Comparison of ENCODE assay signal across 25 mouse cellular contexts in the genomic region with DNA sequence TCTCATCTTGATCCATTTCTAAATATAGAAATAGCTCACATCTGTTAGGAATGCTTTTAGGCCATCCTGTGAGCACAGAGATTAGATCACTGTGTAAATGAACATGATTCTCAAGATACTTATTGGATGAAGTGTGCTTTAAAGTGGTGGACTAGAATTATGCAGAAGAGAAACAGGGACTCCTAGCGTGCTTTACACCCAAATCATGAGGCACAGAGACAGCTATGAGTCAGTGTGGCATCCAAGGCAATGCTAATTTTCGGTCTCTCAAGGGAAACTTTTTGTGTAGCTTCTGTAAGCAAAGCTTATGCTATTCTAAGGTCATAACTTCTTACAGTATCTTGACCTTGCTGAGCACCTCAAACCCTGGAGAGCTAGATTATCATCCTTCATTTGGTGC.
DNase-seq lines count a peak whose midpoint lies in the region; ATAC-seq and TF ChIP-seq lines count a peak whose summit lies in the region.
"Had no signal": no experiment of that assay in that cellular context is flagged by ENCODE, and none has a peak within 500 bp of the region (broad histone marks: within the 10 kb centered on the region; RNA-seq: fewer than 3 reads in every experiment).

No protein-coding gene starts in this region.

- no peaks in the 10 kb centered on the region for H3K36me3 ChIP-seq in stomach, postnatal 0 days (ENCODE audit: control insufficient read depth, insufficient read depth, low read length)
- H3K36me3 ChIP-seq: forebrain, embryonic 12.5 days; heart, embryonic 13.5 days; hindbrain, embryonic 15.5 days; limb, embryonic 12.5 days; liver, embryonic 15.5 days; neural tube, embryonic 15.5 days had no signal

- H3K27me3 ChIP-seq in Patski: peaks cover 12% of the 10 kb centered on the region
- no peaks in the 10 kb centered on the region for H3K27me3 ChIP-seq in stomach, postnatal 0 days (ENCODE audit: control insufficient read depth, insufficient read depth, low read length)
- H3K27me3 ChIP-seq: forebrain, embryonic 12.5 days; heart, embryonic 13.5 days; hindbrain, embryonic 15.5 days; limb, embryonic 12.5 days; liver, embryonic 15.5 days; neural tube, embryonic 15.5 days had no signal

- H3K27ac ChIP-seq in stomach, postnatal 0 days (replicated peaks): no peak overlapping the region
- H3K27ac ChIP-seq: forebrain, embryonic 12.5 days; heart, embryonic 13.5 days; hindbrain, embryonic 15.5 days; kidney, postnatal 0 days; limb, embryonic 12.5 days; liver, embryonic 15.5 days; neural tube, embryonic 15.5 days had no signal

- H3K4me3 ChIP-seq in stomach, postnatal 0 days (ENCODE audit: low read depth, low read length): no peak overlapping the region
- H3K4me3 ChIP-seq: forebrain, embryonic 12.5 days; heart, embryonic 13.5 days; hindbrain, embryonic 15.5 days; limb, embryonic 12.5 days; liver, embryonic 15.5 days; neural tube, embryonic 15.5 days had no signal

- DNase-seq in frontal cortex, adult 2 months (ENCODE audit: extremely low spot score in 1 of 2, low spot score in 1 of 2): peak; percentile 19 to 33
- no peak for DNase-seq in frontal cortex, postnatal 10 days (ENCODE audit: low spot score in 2 of 2)
- peak; percentile 5 to 6 for DNase-seq in left cerebral cortex, postnatal 14 days (ENCODE audit: low spot score in 2 of 2)
- DNase-seq in left cerebral cortex, postnatal 4 days: no peak
- DNase-seq in Patski (ENCODE audit: low read depth, low spot score): peak; percentile 53
- DNase-seq in stomach, postnatal 0 days (ENCODE audit: low spot score): no peak
- DNase-seq in ovary, postnatal 36 days (ENCODE audit: low spot score): no peak
- DNase-seq: adrenal gland, postnatal 25 days; cerebellum, adult 2 months; cerebellum, postnatal 14 days; heart, postnatal 10 days; lung, embryonic 14.5 days; lung, postnatal 14 days; midbrain, embryonic 14.5 days; thymus, adult 2 months; thymus, postnatal 36 days had no signal

- no peaks in the 10 kb centered on the region for H3K9me3 ChIP-seq in stomach, postnatal 0 days (ENCODE audit: control insufficient read depth, low read length)
- H3K9me3 ChIP-seq: forebrain, embryonic 12.5 days; heart, embryonic 13.5 days; hindbrain, embryonic 15.5 days; limb, embryonic 12.5 days; liver, embryonic 15.5 days; neural tube, embryonic 15.5 days had no signal

- ATAC-seq in Patski: peak; percentile 95
- no peak for ATAC-seq in stomach, postnatal 0 days (ENCODE audit: low FRiP score, low TSS enrichment)
- ATAC-seq: CD4-positive, CD25-positive, alpha-beta regulatory T cell, adult 4 months; inflammation-experienced regulatory T-cells, adult 6 months had no signal

- in situ Hi-C loops in Patski (cut with MboI; ENCODE audit: low pct_unique_long_range_greater_than_20kb): loop anchor here (10.0 kb wide), 1 partner anchor 689 kb away; no protein-coding TSS in a partner anchor

- POLR2A ChIA-PET in Patski (lab: Charles Lee): no interaction called here

- TF ChIP-seq CTCF in Patski (IDR thresholded peaks at IDR 0.05): peak; percentile 54
- TF ChIP-seq CTCF in stomach, postnatal 0 days (IDR thresholded peaks at IDR 0.05; ENCODE audit: low read depth): 0 out of 2 replicates have a peak, but pooled peaks have one; percentile 2

- no peak overlapping the region for H3K9ac ChIP-seq in stomach, postnatal 0 days (ENCODE audit: low read length)
- H3K9ac ChIP-seq: forebrain, embryonic 12.5 days; heart, embryonic 13.5 days; hindbrain, embryonic 15.5 days; limb, embryonic 12.5 days; liver, embryonic 15.5 days; lung, embryonic 14.5 days; neural tube, embryonic 15.5 days had no signal

- 57% methylated on average over 2 of the region's 2 CpGs for WGBS in stomach, postnatal 0 days

- intact Hi-C loops in left cerebral cortex, postnatal 14 days (cut with DNase I): no loop called here
- intact Hi-C loops in left cerebral cortex, postnatal 4 days (cut with DNase I): no loop called here

- CTCF ChIA-PET in Patski (lab: Charles Lee): interaction anchor here (0.7 to 1.9 kb wide), 8 partner anchors 9 to 694 kb away, joined by 3 to 5 read pairs (median 3); no protein-coding TSS in a partner anchor

- no peak overlapping the region for H3K4me2 ChIP-seq in stomach, postnatal 0 days (replicated peaks; ENCODE audit: low read depth)
- H3K4me2 ChIP-seq: forebrain, embryonic 12.5 days; heart, embryonic 13.5 days; hindbrain, embryonic 15.5 days; limb, embryonic 12.5 days; liver, embryonic 15.5 days; lung, embryonic 14.5 days; neural tube, embryonic 15.5 days had no signal

- no peaks in the 10 kb centered on the region for H3K4me1 ChIP-seq in stomach, postnatal 0 days (replicated peaks; ENCODE audit: control insufficient read depth, insufficient read depth)
- H3K4me1 ChIP-seq: forebrain, embryonic 12.5 days; heart, embryonic 13.5 days; hindbrain, embryonic 15.5 days; limb, embryonic 12.5 days; liver, embryonic 15.5 days; neural tube, embryonic 15.5 days had no signal

- TF ChIP-seq EP300 in stomach, postnatal 0 days (optimal IDR thresholded peaks at IDR 0.05): no peak

Comparison
In these comparisons a context has a peak if more than half of its experiments do, and no peak if none do; other contexts are left out.
1. DNase-seq: peak in frontal cortex, adult 2 months (2 of 2), left cerebral cortex, postnatal 14 days (2 of 2) and Patski (single experiment); none in frontal cortex, postnatal 10 days (0 of 2), left cerebral cortex, postnatal 4 days (single experiment), stomach, postnatal 0 days (single experiment) and ovary, postnatal 36 days (single experiment).